Mouse (Mus musculus) MEL (cell line): ENCODE measurements around the gene Esp1. TPM values are rescaled to one million over a fixed set of nuclear protein-coding genes. Genes with fewer than 3 reads are reported as not detected.

ENCODE experiments used
- DNase-seq: peaks from one replicate; pipeline ENCODE4 v3.0.0; 2011; ENCODE audit warnings: low read depth, low spot score
- H3K27ac ChIP-seq: 2 replicates; pipeline ENCODE4 v1.5.1; 2012; ENCODE audit warnings: low read depth, mild to moderate bottlenecking, control low read depth, low read length, moderate library complexity; ENCODE audit not compliant: control insufficient read depth
- H3K27me3 ChIP-seq, 2 experiments: fragments of 150-350 bp in 1 of 2; sonication (generic) in 1 of 2; 2 replicates each; pipeline ENCODE4 v1.6.1; 2012; ENCODE audit warnings: low read length in 2 of 2, mild to moderate bottlenecking in 2 of 2, improper control_type of control experiment in 1 of 2, moderate library complexity in 1 of 2; ENCODE audit not compliant: insufficient read depth in 2 of 2, control insufficient read depth in 1 of 2
- H3K36me3 ChIP-seq, 2 experiments: 2 replicates each; pipeline ENCODE4 v1.6.1; 2012 to 2014; ENCODE audit warnings: low read length in 2 of 2, improper control_type of control experiment in 1 of 2, inconsistent platforms in 1 of 2, mild to moderate bottlenecking in 1 of 2; ENCODE audit not compliant: insufficient read depth in 2 of 2, control insufficient read depth in 1 of 2
- H3K4me1 ChIP-seq, 2 experiments: fragments of 150-350 bp in 1 of 2; sonication (generic) in 1 of 2; 2 replicates each; pipeline ENCODE4 v1.6.1; 2012; ENCODE audit warnings: low read length in 2 of 2, improper control_type of control experiment in 1 of 2, mild to moderate bottlenecking in 1 of 2; ENCODE audit not compliant: insufficient read depth in 2 of 2, control insufficient read depth in 1 of 2
- H3K4me3 ChIP-seq, 2 experiments: fragments of 150-350 bp in 1 of 2; sonication (generic) in 1 of 2; 2 replicates each; pipeline ENCODE4 v1.5.1; 2012; ENCODE audit warnings: low read depth in 2 of 2, low read length in 2 of 2, mild to moderate bottlenecking in 2 of 2, moderate library complexity in 2 of 2, control low read depth in 1 of 2, improper control_type of control experiment in 1 of 2; ENCODE audit not compliant: control insufficient read depth in 1 of 2, insufficient read depth in 1 of 2
- H3K79me2 ChIP-seq: 2 replicates; pipeline ENCODE4 v1.6.1; 2012; ENCODE audit warnings: mild to moderate bottlenecking, low read length, moderate library complexity; ENCODE audit not compliant: control insufficient read depth, poor library complexity, insufficient read depth
- H3K9ac ChIP-seq: 2 replicates; pipeline ENCODE4 v1.6.1; 2012; ENCODE audit warnings: low read depth, mild to moderate bottlenecking, control low read depth, low read length, moderate library complexity; ENCODE audit not compliant: control insufficient read depth, poor library complexity, severe bottlenecking
- H3K9me3 ChIP-seq: fragments of 150-350 bp; sonication (generic); replicated peaks from 2 replicates; pipeline ENCODE4 v1.6.1; 2012; ENCODE audit warnings: mild to moderate bottlenecking, low read length, improper control_type of control experiment, moderate library complexity; ENCODE audit not compliant: insufficient read depth
- CTCF ChIP-seq, 3 experiments: IDR thresholded peaks in 2 of 3; conservative IDR thresholded peaks in 1 of 3; 2 replicates each; pipeline ENCODE4 v1.5.1; 2011 to 2012; ENCODE audit warnings: low read length in 3 of 3, low read depth in 2 of 3, mild to moderate bottlenecking in 2 of 3, improper control_type of control experiment in 1 of 3, inconsistent platforms in 1 of 3, mixed read lengths in 1 of 3, moderate library complexity in 1 of 3; ENCODE audit not compliant: control insufficient read depth in 1 of 3, insufficient read depth in 1 of 3, poor library complexity in 1 of 3, severe bottlenecking in 1 of 3
- ETS1 ChIP-seq: IDR thresholded peaks from 2 replicates; pipeline ENCODE4 v1.6.1; 2012; ENCODE audit warnings: low read depth, mild to moderate bottlenecking, inconsistent platforms, low read length, improper control_type of control experiment, moderate library complexity
- GATA1 ChIP-seq: IDR thresholded peaks from 2 replicates; pipeline ENCODE4 v1.6.1; 2011; ENCODE audit warnings: low read depth, low read length, improper control_type of control experiment
- JUND ChIP-seq: IDR thresholded peaks from 2 replicates; pipeline ENCODE4 v1.6.1; 2011; ENCODE audit warnings: low read depth, mild to moderate bottlenecking, improper control_type of control experiment, low read length
- MAZ ChIP-seq: IDR thresholded peaks from 2 replicates; pipeline ENCODE4 v1.6.1; 2012; ENCODE audit warnings: low read depth, mild to moderate bottlenecking, inconsistent platforms, low read length, improper control_type of control experiment
- MXI1 ChIP-seq: IDR thresholded peaks from 2 replicates; pipeline ENCODE4 v1.6.1; 2011; ENCODE audit warnings: mild to moderate bottlenecking, low read depth, low read length, improper control_type of control experiment
- MYC ChIP-seq: IDR thresholded peaks from 2 replicates; pipeline ENCODE4 v1.6.1; 2011; ENCODE audit warnings: low read depth, mild to moderate bottlenecking, low read length, improper control_type of control experiment, moderate library complexity
- RCOR1 ChIP-seq: IDR thresholded peaks from 2 replicates; pipeline ENCODE4 v1.6.1; 2012; ENCODE audit warnings: low read depth, mild to moderate bottlenecking, inconsistent platforms, low read length, improper control_type of control experiment
- SMC3 ChIP-seq: IDR thresholded peaks from 2 replicates; pipeline ENCODE4 v1.6.1; 2011; ENCODE audit warnings: low read depth, low read length, improper control_type of control experiment
- TBP ChIP-seq: IDR thresholded peaks from 2 replicates; pipeline ENCODE4 v1.8.0; 2011; ENCODE audit warnings: low read depth, low read length, improper control_type of control experiment
- TCF12 ChIP-seq: IDR thresholded peaks from 2 replicates; pipeline ENCODE4 v1.6.1; 2014; ENCODE audit warnings: low read depth, mild to moderate bottlenecking, inconsistent platforms, low read length, improper control_type of control experiment, moderate library complexity
- USF1 ChIP-seq: IDR thresholded peaks from 2 replicates; pipeline ENCODE4 v1.6.1; 2014; ENCODE audit warnings: low read depth, mild to moderate bottlenecking, inconsistent platforms, low read length, improper control_type of control experiment, moderate library complexity
- ZKSCAN1 ChIP-seq: IDR thresholded peaks from 2 replicates; pipeline ENCODE4 v1.6.1; 2012; ENCODE audit warnings: low read depth, mild to moderate bottlenecking, inconsistent platforms, low read length, improper control_type of control experiment, moderate library complexity
- polyA plus RNA-seq, 2 experiments: library from polyadenylated mRNA; stranded (reverse) in 1 of 2; unstranded in 1 of 2; fragments of >175 nt in 1 of 2; fragments of >200 nt in 1 of 2; gene quantifications; 2 replicates each; pipeline versions ENCODE4 v1.2.1 to v1.2.4; 2012; ENCODE audit warnings: low replicate concordance in 2 of 2, low read depth in 1 of 2; ENCODE audit not compliant: insufficient read length in 2 of 2, insufficient read depth in 1 of 2, missing spikeins in 1 of 2
- total RNA-seq: library from RNA; depleted of rRNA; stranded (reverse); fragments of 300-350 nt; gene quantifications from 2 replicates; pipeline ENCODE4 v1.2.3, GENCODE M21; 2012

Esp1 gene
- total and polyA plus RNA-seq, 3 experiments, result not detected

GRCm38 (mm10) chr17:40731296-40731695 lies 4.4 kb downstream of the Esp1 start:
- Histone ChIP-seq H3K9me3 (no peaks in the 10 kb centered on the region), H3K79me2 (no peaks in the 10 kb centered on the region), H3K36me3 (no peaks in the 10 kb centered on the region), H3K27me3 (no peaks in the 10 kb centered on the region), H3K27ac (no peak overlapping the region), H3K4me1 (no peaks in the 10 kb centered on the region), H3K4me3 (no peak overlapping the region), H3K9ac (no peak overlapping the region)
- TF ChIP-seq JUND (no peak), TBP (no peak), ZKSCAN1 (no peak), MYC (no peak), RCOR1 (no peak)
- DNase-seq, result no peak

- H3K9ac ChIP-seq, result no peak overlapping the region
- TF ChIP-seq GATA1 (no peak), SMC3 (no peak), MYC (no peak), CTCF (IDR thresholded peaks at IDR 0.05 in 2 of 3, conservative IDR thresholded peaks at IDR 0.05 in 1 of 3; ENCODE audit: control insufficient read depth in 1 of 3, insufficient read depth in 1 of 3, low read depth in 2 of 3, low read length in 3 of 3, poor library complexity in 1 of 3, severe bottlenecking in 1 of 3) (no peak), ETS1 (no peak), TCF12 (no peak), MAZ (no peak), USF1 (no peak), MXI1 (no peak)
- H3K4me3 ChIP-seq, result no peak overlapping the region
- no peaks in the 10 kb centered on the region for H3K79me2 ChIP-seq
- H3K9me3 ChIP-seq, result no peaks in the 10 kb centered on the region
- H3K27me3 ChIP-seq, result no peaks in the 10 kb centered on the region
- no peaks in the 10 kb centered on the region for H3K4me1 ChIP-seq
- no peak overlapping the region for H3K27ac ChIP-seq
- no peaks in the 10 kb centered on the region for H3K36me3 ChIP-seq
- DNase-seq, result no peak
These were observed 4.8 kb downstream of the Esp1 start for GRCm38 (mm10) chr17:40731724-40732123.

- peaks cover 0 to 8% of the 10 kb centered on the region in 2 experiments; a peak in 2 of 4 replicates for H3K36me3 ChIP-seq
- no peaks in the 10 kb centered on the region for H3K9me3 ChIP-seq
- no peaks in the 10 kb centered on the region for H3K79me2 ChIP-seq
- TF ChIP-seq ETS1 (peak; percentile 79), CTCF (IDR thresholded peaks at IDR 0.05 in 2 of 3, conservative IDR thresholded peaks at IDR 0.05 in 1 of 3; ENCODE audit: control insufficient read depth in 1 of 3, insufficient read depth in 1 of 3, low read depth in 2 of 3, low read length in 3 of 3, poor library complexity in 1 of 3, severe bottlenecking in 1 of 3) (no peak), GATA1 (peak; percentile 23; the same call in 1 of the 2 replicates)
- H3K4me3 ChIP-seq, result peak overlapping the region; percentile 11 to 40
- no peaks in the 10 kb centered on the region for H3K27me3 ChIP-seq
- DNase-seq, result peak; percentile 25
- H3K27ac ChIP-seq, result no peak overlapping the region
- no peak overlapping the region for H3K9ac ChIP-seq
- peaks cover 3 to 5% of the 10 kb centered on the region in 2 experiments; a peak in 3 of 4 replicates for H3K4me1 ChIP-seq
These were observed 36.7 kb downstream of the Esp1 start for GRCm38 (mm10) chr17:40763662-40764061.
